Mouse (Mus musculus): Measurements from ENCODE around the gene Lif.

Lif gene

GRCm38 (mm10) chr11:4256846-4257607 is at the start of gene Lif:
Lif (plus strand) TSS chr11:4257557.
- DNase-seq (ENCODE audit: low read depth, low spot score) = no peak

GRCm38 (mm10) chr11:4207655-4208054 is 49.7 kb upstream of the Lif start:
- DNase-seq (ENCODE audit: low read depth, low spot score) = no peak

GRCm38 (mm10) chr11:4209556-4209955 is 47.8 kb upstream of the Lif start:
- DNase-seq (ENCODE audit: low read depth, low spot score) = peak; percentile 27

- DNase-seq (ENCODE audit: low read depth, low spot score) = no peak
These were observed 46.6 kb upstream of the Lif start for GRCm38 (mm10) chr11:4210786-4211185.

GRCm38 (mm10) chr11:4213107-4213506 is 44.2 kb upstream of the Lif start:
- no peak for DNase-seq (ENCODE audit: low read depth, low spot score)

GRCm38 (mm10) chr11:4214572-4214971 is 42.8 kb upstream of the Lif start:
- no peak for DNase-seq (ENCODE audit: low read depth, low spot score)

GRCm38 (mm10) chr11:4215061-4215460 is 42.3 kb upstream of the Lif start:
- no peak for DNase-seq (ENCODE audit: low read depth, low spot score)

GRCm38 (mm10) chr11:4216248-4217000 is 40.9 kb upstream of the Lif start:
- no peak for DNase-seq (ENCODE audit: low read depth, low spot score)

- peak; percentile 94 for DNase-seq (ENCODE audit: low read depth, low spot score)
These were observed 39.3 kb upstream of the Lif start, which contains the start of gene Castor1 for GRCm38 (mm10) chr11:4217914-4218629. Castor1 (plus strand) TSS chr11:4218225.

- no peak for DNase-seq (ENCODE audit: low read depth, low spot score)
These were observed 38.7 kb upstream of the Lif start for GRCm38 (mm10) chr11:4218637-4219036.

- peak; percentile 55 for DNase-seq (ENCODE audit: low read depth, low spot score)
These were observed 38.0 kb upstream of the Lif start for GRCm38 (mm10) chr11:4219317-4219751.

GRCm38 (mm10) chr11:4219908-4220307 is 37.4 kb upstream of the Lif start:
- DNase-seq (ENCODE audit: low read depth, low spot score) = peak; percentile 36

GRCm38 (mm10) chr11:4220443-4221400 is 36.6 kb upstream of the Lif start:
- DNase-seq (ENCODE audit: low read depth, low spot score) = peak; percentile 81

GRCm38 (mm10) chr11:4222046-4222950 is 35.1 kb upstream of the Lif start:
- DNase-seq (ENCODE audit: low read depth, low spot score) = no peak

- DNase-seq (ENCODE audit: low read depth, low spot score) = peak; percentile 55
These were observed 33.8 kb upstream of the Lif start for GRCm38 (mm10) chr11:4223393-4224188.

GRCm38 (mm10) chr11:4224223-4224622 is 33.1 kb upstream of the Lif start:
- no peak for DNase-seq (ENCODE audit: low read depth, low spot score)

- DNase-seq (ENCODE audit: low read depth, low spot score) = no peak
These were observed 30.6 kb upstream of the Lif start for GRCm38 (mm10) chr11:4226569-4227325.

GRCm38 (mm10) chr11:4228463-4228862 is 28.9 kb upstream of the Lif start:
- no peak for DNase-seq (ENCODE audit: low read depth, low spot score)
